Mouse (Mus musculus): ENCODE measurements around the gene Jam3. TPM values are rescaled to one million over a fixed set of nuclear protein-coding genes. Genes with fewer than 3 reads are reported as not detected.
"Not testable (repeated sequence)": the region's sequence is repeated elsewhere in the genome, so short reads cannot be mapped to it uniquely, and the experiment has no call there.

The Jam3 gene
- polyA plus RNA-seq, 1 experiment from 2014 or later: 82.3 TPM

DNA sequence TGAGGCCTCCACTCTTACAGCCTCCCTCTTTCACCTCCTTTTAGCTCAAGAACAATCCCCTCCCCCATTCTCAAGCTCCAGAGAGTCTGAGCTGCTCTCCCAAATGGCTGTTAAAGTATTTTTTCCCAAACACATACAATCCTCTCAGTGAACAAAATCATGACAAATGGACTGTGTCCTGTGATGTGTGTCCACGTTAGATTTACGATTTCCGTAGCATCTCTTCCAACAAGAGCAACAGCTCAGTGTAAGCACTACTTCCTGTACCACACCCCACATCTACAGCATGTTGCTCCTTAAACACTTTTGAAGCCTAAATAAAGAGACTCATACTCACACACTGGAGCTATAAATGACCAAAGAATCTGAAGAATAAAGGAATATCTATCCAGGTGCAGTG is 10.4 kb upstream of the Jam3 start:
- 53% methylated on average over 3 of the region's 3 CpGs for WGBS

GRCm38 (mm10) chr9:27164957-27165356 is 9.7 kb upstream of the Jam3 start:
- Histone ChIP-seq H3K9ac (no peak overlapping the region), H3K4me2 (no peak overlapping the region), H3K27me3 (no peaks in the 10 kb centered on the region), H3K36me3 (no peaks in the 10 kb centered on the region), H3K4me3 (replicated peaks) (no peak overlapping the region), H3K4me1 (no peaks in the 10 kb centered on the region), H3K9me3 (replicated peaks) (no peaks in the 10 kb centered on the region), H3K27ac (no peak overlapping the region)
- ATAC-seq (replicated peaks; ENCODE audit: low FRiP score): no peak
- WGBS: 51% methylated on average over 2 of the region's 2 CpGs

More for the DNA sequence above, 10.4 kb upstream of the Jam3 start:
- no peak overlapping the region for H3K27ac ChIP-seq
- H3K4me1 ChIP-seq: no peaks in the 10 kb centered on the region
- no peaks in the 10 kb centered on the region for H3K9me3 ChIP-seq (replicated peaks)
- H3K4me2 ChIP-seq: no peak overlapping the region
- H3K27me3 ChIP-seq: no peaks in the 10 kb centered on the region
- H3K9ac ChIP-seq: no peak overlapping the region
- no peak overlapping the region for H3K4me3 ChIP-seq (replicated peaks)
- ATAC-seq (replicated peaks; ENCODE audit: low FRiP score): no peak; the same call in 1 of the 2 replicates
- H3K36me3 ChIP-seq: no peaks in the 10 kb centered on the region

DNA sequence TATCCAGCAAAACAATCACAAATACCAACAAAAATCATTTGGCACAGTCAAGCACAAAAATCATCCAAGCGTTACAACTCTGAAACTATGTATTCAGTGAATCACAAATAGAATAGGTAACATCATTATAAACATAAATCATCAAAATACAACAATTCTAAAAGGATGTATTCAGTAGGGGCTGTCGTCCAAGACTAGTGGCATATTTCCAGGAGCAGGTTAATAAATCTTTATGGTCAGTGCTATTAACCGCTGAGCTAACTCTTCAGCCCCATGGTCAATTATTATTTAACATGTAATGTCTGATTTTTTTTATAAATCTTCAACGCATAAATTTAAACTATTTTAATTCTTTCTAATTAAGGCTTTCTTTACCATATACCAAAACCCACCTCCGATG is 8.4 kb upstream of the Jam3 start:
- WGBS: 64% methylated on average over 5 of the region's 5 CpGs
- not testable (repeated sequence) for H3K27ac ChIP-seq; H3K4me1 ChIP-seq; H3K36me3 ChIP-seq; H3K9ac ChIP-seq; H3K4me3 ChIP-seq (replicated peaks); H3K9me3 ChIP-seq (replicated peaks); H3K4me2 ChIP-seq; H3K27me3 ChIP-seq; ATAC-seq (replicated peaks; ENCODE audit: low FRiP score)

DNA sequence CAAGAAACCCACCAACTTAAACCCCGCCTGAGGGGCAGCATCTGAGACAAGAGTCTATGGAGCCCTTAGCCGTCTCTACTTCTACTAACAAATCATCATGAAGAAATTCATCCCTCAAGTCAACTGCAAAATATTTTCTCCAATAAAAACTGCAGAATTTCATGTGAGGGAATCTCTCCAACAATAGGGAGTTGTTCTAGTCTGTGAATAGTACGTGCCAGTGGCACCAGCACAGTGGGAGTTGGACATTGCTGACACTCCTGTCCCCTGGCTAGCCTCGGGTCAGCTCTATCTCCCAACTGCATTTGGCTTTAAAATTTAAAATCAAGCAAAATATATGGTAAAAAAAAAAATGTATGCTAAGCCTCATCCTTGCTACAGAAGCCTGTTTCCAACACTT is 1.4 kb downstream of the Jam3 start:
- Histone ChIP-seq H3K9me3 (replicated peaks) (no peaks in the 10 kb centered on the region), H3K4me2 (peak overlapping the region; percentile 85; the same call in 1 of the 2 replicates), H3K27me3 (peaks cover 6% of the 10 kb centered on the region; the same call in 1 of the 2 replicates), H3K36me3 (no peaks in the 10 kb centered on the region), H3K4me3 (replicated peaks) (peak overlapping the region; percentile 81; the same call in 1 of the 2 replicates), H3K4me1 (peaks cover 21% of the 10 kb centered on the region), H3K9ac (no peak overlapping the region), H3K27ac (no peak overlapping the region)
- 77% methylated on average over 4 of the region's 4 CpGs for WGBS
- no peak for ATAC-seq (replicated peaks; ENCODE audit: low FRiP score)

DNA sequence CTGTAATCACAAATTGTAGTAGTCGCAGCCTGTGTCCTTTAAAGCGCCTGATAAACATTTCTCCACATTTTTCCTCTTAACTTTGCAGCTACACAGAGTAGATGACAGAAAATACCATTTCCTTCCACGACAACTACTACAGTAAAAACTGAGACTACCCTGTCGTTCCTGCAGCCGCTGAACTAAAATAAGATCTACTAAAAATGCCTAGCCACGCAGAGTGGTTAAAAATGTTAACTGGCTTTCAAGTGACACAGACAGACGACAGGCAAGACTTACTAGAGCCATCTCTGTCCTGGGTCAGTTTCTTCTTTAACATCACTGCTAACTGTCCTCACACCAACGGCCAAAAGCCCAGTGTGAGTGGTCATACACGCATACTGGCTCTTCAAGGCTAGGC is 5.4 kb downstream of the Jam3 start:
- WGBS: 49% methylated on average over 9 of the region's 9 CpGs
- Histone ChIP-seq H3K9me3 (replicated peaks) (no peaks in the 10 kb centered on the region), H3K4me1 (peaks cover 30% of the 10 kb centered on the region), H3K27me3 (no peaks in the 10 kb centered on the region), H3K4me3 (replicated peaks) (no peak overlapping the region), H3K27ac (no peak overlapping the region), H3K36me3 (no peaks in the 10 kb centered on the region), H3K9ac (no peak overlapping the region), H3K4me2 (no peak overlapping the region)
- no peak for ATAC-seq (replicated peaks; ENCODE audit: low FRiP score)

GRCm38 (mm10) chr9:27148631-27149471 is 6.4 kb downstream of the Jam3 start:
- Histone ChIP-seq H3K4me1 (peaks cover 20% of the 10 kb centered on the region), H3K27ac (no peak overlapping the region), H3K4me3 (replicated peaks) (no peak overlapping the region), H3K9me3 (replicated peaks) (no peaks in the 10 kb centered on the region), H3K9ac (0 out of 2 replicates have a peak overlapping the region, but pooled peaks have one; percentile 12), H3K4me2 (peak overlapping the region; percentile 35), H3K36me3 (no peaks in the 10 kb centered on the region), H3K27me3 (no peaks in the 10 kb centered on the region)
- ATAC-seq (replicated peaks; ENCODE audit: low FRiP score): peak; percentile 83
- WGBS: 22% methylated on average over 18 of the region's 18 CpGs

DNA sequence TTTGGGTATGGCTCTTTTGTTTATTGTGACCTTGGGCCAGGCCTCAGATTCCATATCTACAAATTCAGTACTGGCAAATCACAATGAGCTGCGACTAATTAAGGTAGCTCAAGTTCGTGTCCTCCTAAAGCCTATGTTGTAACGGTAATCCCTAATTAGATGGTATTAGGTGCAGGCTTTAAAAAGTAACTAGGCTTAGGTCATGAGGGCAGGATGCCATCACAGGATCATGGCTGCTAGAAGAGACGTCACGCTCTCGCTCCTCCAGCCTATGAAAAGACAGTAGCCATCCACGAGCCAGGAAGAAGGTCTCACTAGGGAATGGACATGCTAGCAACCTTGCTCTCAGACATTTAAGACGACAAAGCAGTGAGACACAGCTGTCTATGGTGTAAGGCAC is 7.3 kb downstream of the Jam3 start:
- Histone ChIP-seq H3K9me3 (replicated peaks) (no peaks in the 10 kb centered on the region), H3K9ac (no peak overlapping the region), H3K36me3 (no peaks in the 10 kb centered on the region), H3K4me1 (peaks cover 20% of the 10 kb centered on the region), H3K4me3 (replicated peaks) (no peak overlapping the region), H3K27ac (no peak overlapping the region), H3K4me2 (no peak overlapping the region), H3K27me3 (no peaks in the 10 kb centered on the region)
- WGBS: 78% methylated on average over 8 of the region's 8 CpGs
- 0 out of 2 replicates have a peak, but pooled peaks have one; percentile 1 for ATAC-seq (replicated peaks; ENCODE audit: low FRiP score)

GRCm38 (mm10) chr9:27146826-27147225 is 8.4 kb downstream of the Jam3 start:
- Histone ChIP-seq H3K4me2 (no peak overlapping the region), H3K9me3 (replicated peaks) (no peaks in the 10 kb centered on the region), H3K27me3 (no peaks in the 10 kb centered on the region), H3K4me1 (peaks cover 20% of the 10 kb centered on the region), H3K36me3 (peaks cover 4% of the 10 kb centered on the region), H3K4me3 (replicated peaks) (no peak overlapping the region), H3K9ac (no peak overlapping the region), H3K27ac (no peak overlapping the region)
- WGBS: 87% methylated on average over 2 of the region's 2 CpGs
- ATAC-seq (replicated peaks; ENCODE audit: low FRiP score): no peak

- Histone ChIP-seq H3K4me3 (replicated peaks) (no peak overlapping the region), H3K9ac (no peak overlapping the region), H3K4me1 (peaks cover 19% of the 10 kb centered on the region), H3K27me3 (no peaks in the 10 kb centered on the region), H3K9me3 (replicated peaks) (no peaks in the 10 kb centered on the region), H3K27ac (no peak overlapping the region), H3K36me3 (peaks cover 22% of the 10 kb centered on the region), H3K4me2 (no peak overlapping the region)
- ATAC-seq (replicated peaks; ENCODE audit: low FRiP score): no peak
- WGBS: 81% methylated on average over 5 of the region's 5 CpGs
Measured at GRCm38 (mm10) chr9:27144996-27145395, 10.2 kb downstream of the Jam3 start.

GRCm38 (mm10) chr9:27144271-27144840 is 10.9 kb downstream of the Jam3 start:
- Histone ChIP-seq H3K9me3 (replicated peaks) (no peaks in the 10 kb centered on the region), H3K27me3 (no peaks in the 10 kb centered on the region), H3K36me3 (peaks cover 23% of the 10 kb centered on the region), H3K9ac (no peak overlapping the region), H3K4me3 (replicated peaks) (no peak overlapping the region), H3K4me1 (peaks cover 14% of the 10 kb centered on the region), H3K27ac (no peak overlapping the region), H3K4me2 (no peak overlapping the region)
- ATAC-seq (replicated peaks; ENCODE audit: low FRiP score): no peak
- WGBS: 76% methylated on average over 4 of the region's 4 CpGs

GRCm38 (mm10) chr9:27140432-27141065 is 14.7 kb downstream of the Jam3 start:
- 92% methylated on average over 10 of the region's 10 CpGs for WGBS
- no peaks in the 10 kb centered on the region for H3K4me1 ChIP-seq
- no peak overlapping the region for H3K9ac ChIP-seq
- H3K4me2 ChIP-seq: no peak overlapping the region
- H3K9me3 ChIP-seq (replicated peaks): no peaks in the 10 kb centered on the region
- H3K4me3 ChIP-seq (replicated peaks): no peak overlapping the region
- H3K36me3 ChIP-seq: peaks cover 23% of the 10 kb centered on the region
- ATAC-seq (replicated peaks; ENCODE audit: low FRiP score): no peak
- H3K27ac ChIP-seq: no peak overlapping the region
- H3K27me3 ChIP-seq: no peaks in the 10 kb centered on the region

DNA sequence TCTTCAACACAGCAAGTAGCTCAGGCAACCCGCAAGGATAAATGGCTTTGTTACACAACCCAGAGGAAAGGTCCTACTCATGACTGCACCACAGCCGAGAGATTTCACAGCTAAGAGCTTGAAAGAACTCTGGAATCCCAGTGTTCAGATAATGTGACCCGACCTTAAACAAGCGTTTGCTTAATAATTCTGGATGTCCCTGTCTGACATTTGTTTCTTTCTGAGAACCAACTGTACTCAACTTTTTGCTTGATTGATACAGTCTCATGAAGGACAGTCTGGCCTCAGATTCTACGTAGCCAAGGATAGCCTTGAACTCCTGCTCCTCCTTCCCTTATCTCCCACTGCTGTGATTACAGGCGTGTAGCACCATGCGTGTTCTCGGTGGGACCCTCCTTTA is 18.6 kb downstream of the Jam3 start:
- H3K4me3 ChIP-seq (replicated peaks): no peak overlapping the region
- ATAC-seq (replicated peaks; ENCODE audit: low FRiP score): no peak
- no peaks in the 10 kb centered on the region for H3K27me3 ChIP-seq
- WGBS: 79% methylated on average over 8 of the region's 8 CpGs
- H3K4me2 ChIP-seq: no peak overlapping the region
- H3K27ac ChIP-seq: no peak overlapping the region
- H3K4me1 ChIP-seq: no peaks in the 10 kb centered on the region
- H3K9me3 ChIP-seq (replicated peaks): no peaks in the 10 kb centered on the region
- no peak overlapping the region for H3K9ac ChIP-seq
- H3K36me3 ChIP-seq: peaks cover 17% of the 10 kb centered on the region
